17 mouse cellular contexts compared by ENCODE assay signal in genomic region chr12:106311831-106312600, GRCm38 (mm10).
DNase-seq lines count a peak whose midpoint lies in the region; ATAC-seq lines count a peak whose summit lies in the region.
"Had no signal": no experiment of that assay in that cellular context is flagged by ENCODE, and none has a peak within 500 bp of the region (broad histone marks: within the 10 kb centered on the region; RNA-seq: fewer than 3 reads in every experiment).

No protein-coding gene starts in this region.

- no peak overlapping the region for H3K9ac ChIP-seq in forebrain, embryonic 13.5 days
- no peak overlapping the region for H3K9ac ChIP-seq in forebrain, embryonic 12.5 days

- H3K27me3 ChIP-seq in forebrain, embryonic 13.5 days: peaks cover 18% of the 10 kb centered on the region
- H3K27me3 ChIP-seq in forebrain, embryonic 12.5 days: peaks cover 43% of the 10 kb centered on the region

- H3K4me3 ChIP-seq in forebrain, embryonic 13.5 days: no peak overlapping the region
- no peak overlapping the region for H3K4me3 ChIP-seq in forebrain, embryonic 12.5 days (replicated peaks)

- peak; percentile 4 for DNase-seq in kidney, adult 9 months
- DNase-seq in kidney, adult 18-20 months: no peak
- DNase-seq in thymus, postnatal 4 days: peak; percentile 35
- DNase-seq in thymus, adult 18-20 months: no peak
- no peak for DNase-seq in ovary, postnatal 10 days (ENCODE audit: low spot score)
- DNase-seq: adrenal gland, adult 8-10 months; cerebellum, adult 11 months; forebrain, postnatal 0 days; gastrocnemius, adult 2 months; lung, adult 2 months; lung, postnatal 36 days; midbrain, embryonic 14.5 days had no signal

- H3K4me1 ChIP-seq in forebrain, embryonic 13.5 days: peaks cover 28% of the 10 kb centered on the region
- H3K4me1 ChIP-seq in forebrain, embryonic 12.5 days: peaks cover 29% of the 10 kb centered on the region
- H3K4me1 ChIP-seq: heart, embryonic 13.5 days had no signal

- H3K4me2 ChIP-seq in forebrain, embryonic 13.5 days: 0 out of 2 replicates have a peak overlapping the region, but pooled peaks have one; percentile 81
- no peak overlapping the region for H3K4me2 ChIP-seq in forebrain, embryonic 12.5 days

- H3K36me3 ChIP-seq in forebrain, embryonic 13.5 days (ENCODE audit: poor library complexity, severe bottlenecking): no peaks in the 10 kb centered on the region
- H3K36me3 ChIP-seq in forebrain, embryonic 12.5 days (replicated peaks): no peaks in the 10 kb centered on the region
- H3K36me3 ChIP-seq: heart, embryonic 13.5 days; hindbrain, embryonic 12.5 days had no signal

- no peak overlapping the region for H3K27ac ChIP-seq in forebrain, embryonic 13.5 days
- H3K27ac ChIP-seq in forebrain, embryonic 12.5 days: no peak overlapping the region
- H3K27ac ChIP-seq: gastrocnemius, adult 2 months; heart, embryonic 13.5 days; hindbrain, embryonic 12.5 days had no signal

- 60% methylated on average over 17 of the region's 17 CpGs for WGBS in forebrain, embryonic 13.5 days
- 63% methylated on average over 17 of the region's 17 CpGs for WGBS in forebrain, embryonic 12.5 days

- no peak for ATAC-seq in forebrain, embryonic 13.5 days
- ATAC-seq in forebrain, embryonic 12.5 days (ENCODE audit: low FRiP score): no peak
- ATAC-seq: forebrain, postnatal 0 days; intestine, embryonic 16.5 days had no signal

- H3K9me3 ChIP-seq in forebrain, embryonic 13.5 days (replicated peaks): no peaks in the 10 kb centered on the region
- no peaks in the 10 kb centered on the region for H3K9me3 ChIP-seq in forebrain, embryonic 12.5 days
- H3K9me3 ChIP-seq: heart, embryonic 13.5 days; hindbrain, embryonic 12.5 days had no signal

Comparison
In these comparisons a context has a peak if more than half of its experiments do, and no peak if none do; other contexts are left out.
1. DNase-seq: peak in kidney, adult 9 months (single experiment) and thymus, postnatal 4 days (single experiment); none in kidney, adult 18-20 months (single experiment), thymus, adult 18-20 months (0 of 2) and ovary, postnatal 10 days (single experiment).